Mouse (Mus musculus): ENCODE results near the gene Hpse2.
"Not testable (repeated sequence)": the region's sequence is repeated elsewhere in the genome, so short reads cannot be mapped to it uniquely, and the experiment has no call there.

Hpse2 gene

DNA sequence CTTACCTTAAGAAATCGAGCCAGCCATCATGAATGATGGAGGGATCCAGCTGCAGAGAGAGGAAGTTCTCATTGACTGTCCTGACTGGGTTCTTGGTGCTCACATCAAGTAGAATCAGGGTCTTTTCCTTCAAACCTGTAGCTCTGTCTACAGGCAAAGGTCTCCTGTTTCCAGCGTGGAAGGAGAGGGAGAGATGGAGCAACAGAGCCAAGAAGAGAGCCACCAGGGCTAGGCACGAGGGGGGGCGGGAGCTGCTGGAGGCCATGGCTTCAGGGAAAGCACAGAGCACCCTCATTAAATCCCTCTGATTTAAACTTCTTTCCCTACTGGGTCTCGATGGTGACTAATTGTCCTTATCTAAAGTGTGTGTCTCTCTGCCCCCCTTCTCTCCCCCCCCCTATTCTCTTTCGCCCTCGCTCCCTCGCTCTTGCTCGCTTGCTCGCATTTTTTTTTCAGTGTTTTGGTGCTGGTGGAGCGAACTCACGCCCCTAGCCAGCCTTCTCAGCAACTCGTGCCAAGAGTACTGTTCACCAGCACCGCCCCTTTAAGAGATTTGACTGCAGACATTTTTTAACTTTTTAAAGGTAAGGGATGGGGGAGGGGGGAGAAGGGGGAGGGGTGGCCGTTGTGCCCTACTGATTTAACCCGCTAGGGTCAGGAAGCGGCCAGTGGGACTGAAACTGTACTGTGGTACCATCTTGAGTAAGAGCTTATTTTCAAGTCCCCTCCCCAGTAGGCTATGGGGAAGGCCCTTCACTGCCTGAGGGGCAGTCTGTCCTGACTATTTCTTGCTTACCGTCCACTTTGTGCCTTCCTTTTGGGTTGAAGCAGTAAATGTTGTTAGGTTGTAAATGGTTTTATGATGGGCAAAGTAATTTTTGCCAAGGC, at the start of gene Hpse2:
Gene Hpse2, minus strand, starts transcription at position 339 of the 888 bp plus-strand sequence.
- DNase-seq: no peak

DNA sequence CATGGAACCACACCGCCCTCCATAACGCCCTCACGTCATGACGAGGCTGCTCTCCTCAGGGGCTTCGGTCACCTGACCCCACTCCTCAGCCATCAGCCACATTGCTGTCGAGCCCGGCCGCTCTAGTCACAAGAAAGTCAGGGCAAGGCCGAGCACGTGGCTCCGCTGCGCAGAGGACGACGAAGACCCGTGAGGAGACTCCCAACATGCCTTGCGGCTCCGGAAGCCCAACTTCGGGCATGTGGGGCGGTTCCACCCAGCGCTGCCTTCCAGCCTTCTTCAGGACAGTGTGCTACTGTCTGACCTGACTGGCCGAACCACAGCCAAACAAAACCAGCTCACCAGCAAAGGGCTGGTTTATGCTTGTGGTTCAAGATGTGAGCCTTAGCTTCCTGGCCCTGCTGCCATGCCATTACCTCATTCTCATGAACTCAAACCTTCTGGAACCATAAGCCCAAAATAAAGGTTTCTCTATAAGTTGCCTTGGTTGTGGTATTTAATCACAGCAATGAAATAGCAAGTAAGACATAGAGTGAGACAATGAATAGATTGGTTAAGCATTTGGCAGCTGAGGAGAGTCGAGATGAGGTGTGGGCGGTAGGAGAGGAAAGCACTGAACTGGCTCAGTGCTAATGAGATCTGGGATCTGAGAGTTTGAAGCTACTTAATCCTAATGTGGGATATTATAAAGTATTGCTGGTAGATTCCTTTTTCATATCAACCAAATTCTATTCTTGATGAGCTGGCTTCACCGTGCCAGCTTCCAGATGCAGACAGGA, 39.5 kb upstream of the Hpse2 start:
- DNase-seq: no peak

DNA sequence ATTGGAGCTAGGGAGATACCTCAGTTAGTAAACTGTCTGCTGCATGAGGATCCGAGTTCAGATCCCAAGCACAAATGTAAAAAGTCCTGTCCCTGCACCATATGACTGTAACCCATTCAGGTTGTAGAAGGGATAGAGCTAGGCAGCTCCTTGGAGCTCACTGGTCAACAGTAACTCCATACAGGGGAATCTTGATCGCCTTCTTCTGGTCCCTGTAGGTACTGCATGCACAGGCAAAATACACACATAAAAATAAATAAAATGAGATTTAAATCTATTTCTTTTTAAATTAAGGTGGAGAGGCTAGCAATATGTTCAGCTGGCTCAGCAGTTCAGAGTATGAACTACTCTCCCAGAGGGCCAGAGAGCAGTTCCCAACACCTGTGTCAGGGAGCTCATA, 35.9 kb upstream of the Hpse2 start:
- no peak for DNase-seq

DNA sequence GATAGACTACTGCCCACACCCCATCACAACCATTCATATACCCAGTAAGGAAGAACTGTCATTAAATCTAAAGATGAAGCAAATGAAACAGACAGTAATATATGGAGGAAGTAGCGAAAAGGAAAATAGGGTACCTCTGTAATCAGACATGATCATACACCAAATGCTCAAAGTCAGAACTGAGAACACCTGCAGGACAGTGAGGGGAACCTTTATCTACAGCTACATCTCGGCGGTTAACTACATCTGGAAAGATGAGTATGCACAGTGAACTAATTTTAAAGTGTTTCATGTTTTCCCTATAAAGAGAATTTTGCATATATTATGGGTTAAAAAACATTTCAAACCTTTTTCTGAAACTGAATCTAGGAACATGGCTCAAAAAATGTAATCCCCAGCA, 32.4 kb upstream of the Hpse2 start:
- peak; percentile 31 for DNase-seq

DNA sequence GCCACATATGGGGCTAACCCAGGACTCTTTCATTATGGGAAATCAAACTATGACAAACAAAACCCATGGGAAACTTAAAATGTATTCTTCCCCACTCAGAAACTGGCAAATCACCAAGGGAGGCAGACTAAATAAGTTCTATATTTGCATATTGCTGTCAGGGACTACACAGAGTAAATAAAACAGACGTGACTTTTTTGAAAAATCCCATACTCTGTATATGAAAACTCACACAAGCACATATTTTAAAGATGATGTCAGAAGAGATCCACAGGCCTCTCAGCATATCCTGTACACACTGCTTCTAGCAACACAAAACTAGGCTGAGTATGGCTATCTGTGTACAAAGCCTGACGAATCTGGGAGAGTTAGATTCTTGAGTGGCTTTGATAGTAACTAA, 27.4 kb upstream of the Hpse2 start:
- no peak for DNase-seq

DNA sequence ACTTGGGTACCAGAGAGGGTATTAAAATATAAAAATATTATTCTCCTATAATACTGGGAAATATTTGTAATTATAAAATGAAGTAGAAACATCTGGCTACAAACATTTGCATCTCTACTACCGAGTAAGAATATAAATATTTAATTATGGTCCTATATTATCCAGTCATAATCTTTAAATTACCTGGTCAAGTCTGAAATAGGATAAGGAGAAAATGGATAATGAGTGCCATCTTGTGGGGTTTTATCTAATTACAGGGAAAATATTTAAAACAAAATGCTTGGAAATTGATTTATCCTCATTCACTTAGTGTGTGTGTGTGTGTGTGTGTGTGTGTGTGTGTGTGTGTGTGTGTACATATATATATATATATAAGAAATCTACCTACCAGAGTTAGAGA, 19.0 kb upstream of the Hpse2 start:
- DNase-seq: no peak

DNA sequence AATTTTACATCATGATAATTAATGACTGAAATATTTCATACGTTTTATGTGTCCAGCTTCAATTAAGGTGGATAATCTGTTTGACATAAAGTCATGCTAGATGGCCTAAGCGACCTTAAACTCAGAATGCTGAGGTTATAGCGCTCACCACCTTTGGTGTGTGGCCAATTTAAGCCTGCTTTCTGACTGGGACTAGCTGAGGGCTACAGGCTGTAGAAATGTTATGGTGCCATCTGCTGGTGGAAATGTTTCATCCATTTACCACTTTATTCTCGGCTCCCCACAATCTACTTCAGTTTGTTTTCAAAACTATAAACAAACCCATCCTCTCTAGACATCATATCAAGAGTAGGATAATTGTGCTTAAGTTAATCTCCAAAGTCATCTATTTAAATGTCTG, 8.2 kb upstream of the Hpse2 start:
- DNase-seq: no peak

DNA sequence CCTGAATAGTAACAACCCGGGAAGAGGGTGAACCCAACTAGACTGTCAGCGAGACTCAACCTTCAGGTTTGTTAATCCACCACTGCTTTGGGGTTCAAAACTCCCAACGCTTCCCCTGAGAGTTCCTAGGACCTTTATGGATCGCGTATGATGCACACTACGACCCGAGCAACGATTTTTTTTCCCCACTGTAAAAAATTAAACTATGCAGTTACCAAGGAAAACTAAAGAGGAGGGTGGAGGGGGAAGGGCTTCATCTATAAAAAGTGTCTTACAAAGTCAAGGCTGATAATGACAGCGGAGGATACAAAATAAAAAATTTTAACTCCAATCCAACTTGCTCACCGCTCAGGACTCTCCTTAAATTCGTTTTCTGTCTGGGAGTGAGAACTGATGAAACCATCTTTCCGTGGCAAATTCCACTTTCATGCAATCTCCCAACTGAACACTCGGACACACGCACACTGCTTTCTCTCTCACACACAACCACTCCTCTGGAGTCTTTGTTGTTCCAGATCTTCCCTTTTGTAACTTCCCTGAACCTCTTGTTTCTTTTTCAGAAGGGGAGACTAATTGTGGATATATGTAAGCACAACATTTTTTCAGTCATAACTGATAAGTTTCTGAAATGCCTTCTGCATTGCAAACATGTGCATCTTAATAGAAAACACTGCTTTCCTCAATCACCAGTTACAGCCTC, 934 bp downstream of the Hpse2 start:
- DNase-seq: no peak

DNA sequence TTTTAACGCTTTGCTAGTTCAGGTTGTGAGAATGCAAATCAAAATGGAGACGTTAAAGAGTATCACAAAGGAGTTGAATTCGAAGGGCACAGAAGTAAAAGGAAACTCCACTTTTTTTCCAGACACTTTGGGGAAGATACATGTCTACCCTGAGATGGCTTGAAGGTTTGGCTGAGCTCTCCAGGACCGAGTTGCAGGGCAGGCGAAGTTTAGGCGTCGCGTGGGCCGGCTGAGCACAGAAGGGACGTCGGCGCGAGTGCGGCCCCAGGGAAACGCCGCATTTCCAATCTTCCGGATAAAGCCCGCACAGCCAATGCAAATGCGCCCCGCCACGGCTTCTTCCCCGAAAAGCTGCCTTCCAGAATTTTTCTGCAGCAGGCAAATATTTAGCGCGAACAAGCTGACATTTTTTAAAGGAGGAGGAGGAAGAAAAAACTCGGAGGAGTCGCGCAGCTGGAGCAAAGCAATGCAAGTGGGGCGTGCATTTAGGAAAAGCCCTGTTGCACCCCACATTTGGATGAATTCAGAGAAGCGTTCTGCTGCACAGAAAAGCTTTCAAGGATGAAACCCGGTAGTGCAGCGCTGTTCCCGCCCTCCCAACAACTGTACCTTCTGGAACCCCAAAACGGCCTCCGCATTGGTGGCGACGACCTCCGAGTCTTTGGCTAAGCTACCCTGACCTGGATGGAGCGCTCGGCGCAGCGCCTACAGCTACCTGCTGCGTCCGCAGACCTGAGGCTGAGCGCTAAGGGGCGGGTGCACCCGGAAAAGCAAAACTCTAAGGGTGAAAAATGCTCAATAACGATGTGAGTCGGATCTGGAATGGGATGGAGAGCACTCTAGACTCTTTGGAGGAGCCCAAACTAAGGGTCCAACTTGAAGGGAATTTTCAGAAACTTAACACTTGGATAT, 1.9 kb downstream of the Hpse2 start:
- DNase-seq: no peak

DNA sequence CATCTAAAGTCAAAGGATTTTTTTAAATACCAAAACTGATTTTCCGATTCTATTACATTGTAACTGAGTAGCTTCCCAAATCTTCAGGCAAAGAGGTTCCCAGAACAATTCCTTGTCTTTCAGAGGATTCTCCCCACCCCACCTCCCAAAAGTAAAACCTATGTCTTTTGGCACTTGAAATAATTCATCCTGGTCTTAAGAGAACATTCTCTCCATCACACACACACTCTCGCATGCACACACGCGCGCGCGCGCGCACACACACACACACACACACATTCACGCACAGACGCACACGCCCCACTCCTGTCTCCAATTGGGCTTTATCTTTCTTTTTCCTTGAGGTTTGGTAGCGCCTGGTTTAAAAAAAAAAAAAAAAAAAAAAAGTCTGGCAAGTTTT, 2.7 kb downstream of the Hpse2 start:
- DNase-seq: no peak

DNA sequence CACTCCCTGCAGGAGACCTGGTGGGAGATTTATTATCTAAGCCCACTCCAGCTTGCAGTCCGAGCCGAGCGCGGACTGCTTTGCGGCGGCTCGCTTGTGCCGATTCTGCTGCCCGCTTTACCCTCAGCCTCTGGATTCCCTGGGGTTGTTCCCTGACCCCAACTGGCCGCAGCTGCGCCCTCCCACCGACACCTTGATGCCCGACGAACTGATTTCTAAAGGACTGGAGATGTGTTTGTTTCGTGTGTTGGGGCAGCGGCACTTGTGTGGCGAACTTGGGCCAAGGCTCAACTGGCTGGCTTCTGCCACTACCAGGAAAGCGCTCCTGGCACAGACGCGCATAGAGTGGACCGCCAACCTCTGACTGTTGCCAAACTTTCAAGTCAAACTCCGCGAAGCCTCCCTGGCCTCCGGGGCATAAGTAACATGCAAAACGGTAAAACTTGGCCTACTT, 3.1 kb downstream of the Hpse2 start:
- no peak for DNase-seq

DNA sequence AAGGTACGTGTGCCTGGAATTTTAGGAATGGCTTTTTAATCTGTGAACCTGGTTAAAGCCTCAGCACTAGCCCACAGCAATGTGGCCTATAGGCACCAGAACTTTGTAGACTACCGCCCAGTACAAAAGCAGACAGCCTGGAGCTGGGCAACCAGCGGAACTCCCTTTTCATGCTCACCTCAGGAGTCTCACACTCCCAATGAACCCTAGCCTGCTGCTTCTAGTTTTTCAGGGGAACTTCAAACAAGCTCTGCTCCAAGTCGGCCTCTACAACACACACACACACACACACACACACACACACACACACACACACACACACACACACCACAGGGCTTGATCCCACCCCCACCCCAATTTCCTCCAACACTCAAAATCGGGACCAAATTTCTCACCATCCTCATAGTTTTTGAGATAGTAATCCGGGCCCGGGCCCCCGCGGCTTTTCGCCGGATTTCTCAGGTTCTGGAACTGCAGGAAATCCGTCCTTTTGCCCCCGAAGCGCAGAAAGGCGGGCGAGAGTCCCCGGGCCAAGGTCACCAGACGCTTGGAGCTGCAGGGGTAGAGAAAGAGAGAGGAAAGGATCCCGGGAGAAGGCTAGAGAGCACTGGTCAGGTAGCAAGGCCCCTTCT, 3.7 kb downstream of the Hpse2 start:
- DNase-seq: no peak

DNA sequence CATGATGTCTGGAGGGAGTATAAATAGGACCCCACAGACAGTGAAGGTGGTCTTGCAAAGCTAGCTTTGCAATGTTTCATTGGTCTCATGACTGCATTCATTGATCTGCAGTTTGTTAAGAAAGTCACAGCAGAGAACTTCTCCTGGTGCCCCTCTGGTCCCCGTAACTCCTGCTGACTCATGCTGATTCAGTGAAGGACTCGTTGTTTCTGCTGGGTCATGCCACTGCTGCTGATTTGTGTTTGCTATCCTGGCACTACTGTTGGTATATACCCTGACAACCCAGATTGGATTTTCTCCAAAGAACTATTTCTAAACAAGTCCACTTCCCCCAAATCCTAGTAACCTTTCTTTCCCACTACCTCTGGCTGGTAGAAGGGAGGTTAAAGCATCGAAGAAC, 29.3 kb downstream of the Hpse2 start:
- DNase-seq: no peak

DNA sequence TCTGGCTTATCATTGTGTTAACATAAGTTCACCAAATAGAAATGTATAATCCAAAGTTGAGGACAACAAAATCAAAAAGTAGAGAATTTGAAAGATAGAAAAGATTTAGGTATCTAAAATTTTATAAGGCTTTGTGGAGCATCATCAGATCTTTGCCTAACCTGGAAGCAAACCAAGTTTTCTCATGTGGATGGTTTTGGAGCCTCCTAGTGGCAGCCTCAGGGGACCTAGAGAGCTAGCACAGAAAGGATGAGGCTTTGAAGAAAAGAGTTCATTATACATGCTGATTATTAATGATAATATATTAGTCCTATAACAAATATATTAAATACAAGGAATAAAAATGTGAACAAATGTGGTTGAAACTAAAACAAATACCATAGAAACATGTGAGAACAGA, 77.0 kb downstream of the Hpse2 start:
- no peak for DNase-seq

DNA sequence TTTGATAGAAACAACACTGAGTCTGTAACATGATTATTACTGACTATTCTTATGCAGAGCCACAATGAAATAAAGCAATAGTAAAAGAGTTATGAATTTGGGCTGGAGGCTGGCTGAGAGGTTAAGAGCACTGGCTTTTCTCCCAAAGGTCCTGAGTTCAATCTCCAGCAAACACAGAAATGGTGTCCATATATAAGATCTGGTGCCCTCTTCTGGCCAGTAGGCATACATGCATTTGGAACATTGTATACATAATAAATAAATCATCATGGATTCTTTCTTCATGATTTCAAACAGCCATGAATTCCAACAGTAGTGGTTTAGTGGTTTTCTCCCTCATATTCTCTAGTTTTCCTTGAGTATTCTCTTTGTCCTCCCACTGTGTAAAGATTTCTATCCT, 81.4 kb downstream of the Hpse2 start:
- DNase-seq: no peak

DNA sequence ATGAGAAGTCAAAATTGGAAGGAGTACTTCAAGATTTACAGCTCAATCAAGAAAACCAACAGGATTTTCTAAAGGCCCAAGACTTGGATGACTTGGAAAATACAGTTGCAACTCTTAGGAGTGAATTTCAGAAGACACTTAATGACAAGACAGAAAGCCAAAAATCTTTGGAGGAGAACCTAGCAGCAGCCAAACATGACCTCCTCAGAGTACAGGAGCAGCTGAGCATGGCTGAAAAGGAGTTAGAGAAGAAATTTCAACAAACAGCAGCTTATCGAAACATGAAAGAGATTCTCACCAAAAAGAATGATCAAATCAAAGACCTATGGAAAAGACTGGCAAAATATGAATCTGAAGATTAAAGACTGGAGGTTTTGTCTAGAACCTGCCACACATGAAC, 106.8 kb downstream of the Hpse2 start:
- DNase-seq: not testable (repeated sequence)

DNA sequence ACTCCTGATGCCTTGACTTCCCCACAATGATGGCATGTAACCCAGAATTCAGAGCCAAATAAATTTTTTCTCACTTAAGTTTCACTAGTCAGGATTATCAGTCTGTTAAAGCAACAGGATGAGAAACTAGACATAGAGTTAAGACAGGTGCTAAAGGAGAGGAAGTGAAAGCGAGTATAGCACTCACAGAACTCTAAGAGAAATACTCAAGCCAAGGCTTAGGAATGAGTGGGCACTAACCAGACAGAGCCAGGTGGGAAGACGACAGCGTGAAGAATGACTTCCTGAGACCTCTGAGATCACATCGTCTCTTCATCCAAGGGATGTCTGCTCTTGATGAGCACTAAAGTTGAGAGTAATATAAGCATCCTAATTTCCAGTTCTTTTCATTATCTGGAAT, 144.2 kb downstream of the Hpse2 start:
- DNase-seq: no peak

DNA sequence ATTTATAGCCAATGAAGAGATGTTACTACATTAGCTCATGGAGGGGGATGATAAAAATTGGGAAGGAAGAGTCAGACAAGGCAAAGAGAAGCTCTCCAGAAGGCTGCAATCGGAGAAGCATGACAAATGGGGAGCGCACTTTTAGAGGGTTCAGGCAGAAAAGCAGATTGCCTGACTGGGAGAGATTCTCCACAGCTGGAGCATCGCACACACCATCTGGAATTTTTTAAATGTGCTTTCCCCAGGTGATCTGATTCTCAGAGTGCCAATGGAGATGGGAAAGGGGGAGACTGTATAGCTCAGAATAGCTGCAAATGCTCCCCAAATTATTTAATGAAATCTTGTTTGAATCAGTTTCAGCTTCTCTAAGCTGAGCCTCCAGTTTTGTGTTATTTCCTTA, 156.4 kb downstream of the Hpse2 start:
- DNase-seq: no peak

DNA sequence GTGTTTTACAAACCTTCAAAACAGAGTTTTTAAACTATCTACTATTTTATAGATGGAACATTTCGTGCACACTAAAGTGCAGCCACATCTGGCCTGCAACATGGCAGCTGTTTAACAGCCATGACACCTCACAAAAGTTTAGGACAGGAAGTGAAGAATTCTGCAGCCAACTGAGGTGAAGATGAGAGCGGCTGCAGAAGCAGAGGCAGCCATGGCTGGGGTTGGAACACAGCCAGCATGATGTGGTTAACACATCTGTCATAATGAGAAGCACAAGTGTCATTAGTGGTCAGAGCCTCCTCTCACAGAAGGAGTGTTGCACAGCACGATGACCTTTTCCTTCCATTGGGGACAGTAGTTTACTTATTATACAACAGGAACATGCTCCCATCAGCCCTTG, 194.6 kb downstream of the Hpse2 start:
- DNase-seq: no peak

DNA sequence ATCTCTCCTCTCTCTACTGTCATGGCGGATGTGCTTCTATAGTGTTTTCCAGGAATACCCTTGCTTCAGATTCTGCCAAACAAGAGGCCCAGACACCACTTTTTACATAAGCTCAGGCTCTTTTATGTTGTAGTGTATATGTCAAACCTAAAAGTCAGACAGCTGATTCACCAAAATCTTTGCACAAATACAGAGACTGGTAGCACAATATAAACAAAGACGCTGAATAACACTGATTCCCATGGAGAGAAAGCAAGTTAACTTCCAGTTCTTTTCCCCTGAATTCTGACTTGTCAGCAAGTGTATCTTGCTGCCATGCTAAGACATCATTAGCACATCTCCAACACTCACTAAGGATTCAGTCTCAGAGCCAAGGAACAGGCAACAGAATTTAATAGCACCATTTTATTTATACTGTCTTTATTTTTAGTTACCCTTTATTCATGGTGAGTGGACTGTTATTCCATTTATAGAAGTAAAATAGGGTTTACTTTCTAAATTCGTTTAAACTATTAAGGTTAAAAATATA, 212.7 kb downstream of the Hpse2 start:
- DNase-seq: no peak

DNA sequence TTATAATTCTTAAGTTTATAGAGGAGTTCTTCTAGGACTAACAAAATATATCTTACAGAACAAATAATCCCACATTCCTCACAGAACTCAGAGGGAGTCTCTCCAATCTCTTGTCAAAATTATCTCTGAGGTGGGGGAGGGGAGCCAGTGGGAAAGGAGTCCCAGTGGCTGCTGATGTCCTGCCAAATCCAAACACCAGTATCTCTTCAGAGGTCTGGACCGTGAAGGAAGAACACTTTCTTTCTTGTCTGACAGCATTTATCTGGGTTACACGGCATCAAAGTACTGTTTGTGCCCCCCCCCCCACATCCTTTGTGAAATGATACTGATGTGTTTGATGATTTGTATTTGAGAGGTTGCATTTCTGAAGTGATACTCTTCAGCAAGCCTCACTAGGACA, 213.3 kb downstream of the Hpse2 start:
- no peak for DNase-seq

DNA sequence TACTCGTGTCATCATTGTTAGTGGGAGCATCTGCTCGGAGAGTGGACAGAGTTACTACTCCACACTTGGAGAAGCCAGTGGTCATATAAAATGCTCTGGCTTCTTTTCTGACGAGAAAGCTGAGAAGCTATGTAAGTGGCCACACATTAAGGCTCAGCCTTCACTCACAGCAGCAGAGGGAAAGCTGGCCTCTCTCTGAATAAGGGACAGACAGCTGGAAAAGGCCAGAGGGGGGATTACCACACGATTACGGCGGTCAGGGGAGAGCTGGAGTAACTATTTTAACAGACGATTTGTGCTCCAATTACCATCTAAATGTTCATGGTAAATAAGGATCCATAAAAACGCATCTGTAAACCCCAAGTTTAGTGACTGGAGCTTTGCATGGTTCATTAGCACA, 232.1 kb downstream of the Hpse2 start:
- no peak for DNase-seq
